In the genomic region with DNA sequence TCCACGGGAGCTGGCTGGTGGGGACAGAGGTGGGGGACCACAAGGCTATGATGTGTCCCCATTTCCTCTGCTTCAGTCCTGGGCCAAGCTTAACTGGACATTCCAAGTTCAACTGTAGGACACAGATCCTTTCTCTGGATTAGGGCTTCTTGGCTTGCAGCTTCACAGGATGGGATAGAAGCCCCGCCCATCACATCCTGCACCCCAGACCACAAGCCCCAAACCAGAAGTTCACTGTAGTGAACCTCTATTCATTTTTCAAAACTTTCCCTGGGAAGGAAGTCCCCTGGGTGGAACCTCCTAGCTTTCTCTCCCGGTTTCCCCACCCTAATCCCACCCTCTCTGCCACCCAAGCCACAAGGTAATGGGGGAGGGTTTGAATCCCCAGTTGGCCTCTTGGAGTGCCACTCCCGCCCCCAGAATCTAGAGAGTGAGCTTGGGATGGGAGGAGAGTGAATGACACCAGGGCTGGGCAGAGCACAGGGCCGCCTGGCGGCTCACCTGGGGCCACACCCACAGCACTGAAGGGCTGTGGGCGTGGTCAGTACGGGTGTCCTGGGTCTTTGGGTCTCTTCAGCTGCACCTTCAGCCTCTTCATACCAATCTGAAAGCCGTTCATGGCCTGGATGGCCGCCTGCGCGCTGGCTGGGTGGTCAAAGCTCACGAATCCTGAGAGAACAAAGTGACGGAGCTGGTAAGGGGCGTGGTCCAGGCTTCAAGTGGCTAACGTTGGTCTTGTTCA, we compare ENCODE assay signal across 11 mouse cellular contexts. TPM values are rescaled to one million over a fixed set of nuclear protein-coding genes. Genes with fewer than 3 reads are reported as not detected.
DNase-seq lines count a peak whose midpoint lies in the region; ATAC-seq and TF ChIP-seq lines count a peak whose summit lies in the region.
"Had no signal": no experiment of that assay in that cellular context is flagged by ENCODE, and none has a peak within 500 bp of the region (broad histone marks: within the 10 kb centered on the region; RNA-seq: fewer than 3 reads in every experiment).

No protein-coding gene starts in this region.

- WGBS in midbrain, embryonic 10.5 days, result 10% methylated on average over 16 of the region's 16 CpGs
- WGBS in midbrain, embryonic 13.5 days, result 10% methylated on average over 16 of the region's 16 CpGs
- 10% methylated on average over 16 of the region's 16 CpGs for WGBS in intestine, postnatal 0 days
- WGBS in stomach, postnatal 0 days, result 9% methylated on average over 16 of the region's 16 CpGs
- WGBS in forebrain, embryonic 13.5 days, result 7% methylated on average over 16 of the region's 16 CpGs

- ATAC-seq in midbrain, embryonic 13.5 days, result no peak
- no peak for ATAC-seq in intestine, postnatal 0 days
- ATAC-seq in stomach, postnatal 0 days (ENCODE audit: low FRiP score, low TSS enrichment), result no peak
- ATAC-seq in forebrain, embryonic 13.5 days, result no peak

- 0 out of 2 replicates have a peak, but pooled peaks cover 3% of the 10 kb centered on the region for H3K36me3 ChIP-seq in midbrain, embryonic 10.5 days
- peaks cover 37% of the 10 kb centered on the region for H3K36me3 ChIP-seq in midbrain, embryonic 13.5 days
- no peaks in the 10 kb centered on the region for H3K36me3 ChIP-seq in intestine, postnatal 0 days (ENCODE audit: control insufficient read depth, insufficient read depth)
- H3K36me3 ChIP-seq in stomach, postnatal 0 days (ENCODE audit: control insufficient read depth, insufficient read depth, low read length), result no peaks in the 10 kb centered on the region
- H3K36me3 ChIP-seq in forebrain, embryonic 13.5 days (ENCODE audit: poor library complexity, severe bottlenecking), result peaks cover 18% of the 10 kb centered on the region

- H3K9me3 ChIP-seq in midbrain, embryonic 10.5 days (replicated peaks), result no peaks in the 10 kb centered on the region
- no peaks in the 10 kb centered on the region for H3K9me3 ChIP-seq in midbrain, embryonic 13.5 days
- H3K9me3 ChIP-seq in intestine, postnatal 0 days (ENCODE audit: control insufficient read depth), result no peaks in the 10 kb centered on the region
- no peaks in the 10 kb centered on the region for H3K9me3 ChIP-seq in stomach, postnatal 0 days (ENCODE audit: control insufficient read depth, low read length)
- H3K9me3 ChIP-seq in forebrain, embryonic 13.5 days (replicated peaks), result no peaks in the 10 kb centered on the region
- H3K9me3 ChIP-seq: midbrain, embryonic 12.5 days had no signal

- no peak overlapping the region for H3K4me3 ChIP-seq in gastrocnemius, adult 2 months
- no peak overlapping the region for H3K4me3 ChIP-seq in midbrain, embryonic 10.5 days
- H3K4me3 ChIP-seq in midbrain, embryonic 13.5 days (replicated peaks), result no peak overlapping the region
- H3K4me3 ChIP-seq in intestine, postnatal 0 days (ENCODE audit: low read depth, low read length), result peak overlapping the region; percentile 11; the same call in 1 of the 2 replicates
- H3K4me3 ChIP-seq in stomach, postnatal 0 days (ENCODE audit: low read depth, low read length), result no peak overlapping the region
- H3K4me3 ChIP-seq in forebrain, embryonic 13.5 days, result no peak overlapping the region
- H3K4me3 ChIP-seq: midbrain, embryonic 12.5 days had no signal

- TF ChIP-seq CTCF in gastrocnemius, adult 2 months (IDR thresholded peaks at IDR 0.05), result no peak
- TF ChIP-seq CTCF in intestine, postnatal 0 days (IDR thresholded peaks at IDR 0.05; ENCODE audit: low read depth), result no peak; the same call in 1 of the 2 replicates
- peak; percentile 25 for TF ChIP-seq CTCF in stomach, postnatal 0 days (IDR thresholded peaks at IDR 0.05; ENCODE audit: low read depth)

- peaks cover 39% of the 10 kb centered on the region for H3K4me1 ChIP-seq in midbrain, embryonic 10.5 days
- peaks cover 18% of the 10 kb centered on the region for H3K4me1 ChIP-seq in midbrain, embryonic 13.5 days (replicated peaks)
- H3K4me1 ChIP-seq in intestine, postnatal 0 days (replicated peaks; ENCODE audit: control insufficient read depth, insufficient read depth, low read length), result peaks cover 4% of the 10 kb centered on the region
- 0 out of 2 replicates have a peak, but pooled peaks cover 3% of the 10 kb centered on the region for H3K4me1 ChIP-seq in stomach, postnatal 0 days (replicated peaks; ENCODE audit: control insufficient read depth, insufficient read depth)
- H3K4me1 ChIP-seq in forebrain, embryonic 13.5 days, result peaks cover 11% of the 10 kb centered on the region

- no peak overlapping the region for H3K27ac ChIP-seq in gastrocnemius, adult 2 months
- H3K27ac ChIP-seq in midbrain, embryonic 10.5 days (replicated peaks), result no peak overlapping the region
- H3K27ac ChIP-seq in midbrain, embryonic 13.5 days, result no peak overlapping the region
- no peak overlapping the region; the same call in 1 of the 2 replicates for H3K27ac ChIP-seq in intestine, postnatal 0 days (ENCODE audit: low read depth, low read length)
- H3K27ac ChIP-seq in stomach, postnatal 0 days (replicated peaks), result no peak overlapping the region
- no peak overlapping the region for H3K27ac ChIP-seq in forebrain, embryonic 13.5 days
- H3K27ac ChIP-seq: midbrain, embryonic 12.5 days had no signal

- H3K27me3 ChIP-seq in midbrain, embryonic 10.5 days (ENCODE audit: low read depth, poor library complexity, severe bottlenecking), result peaks cover 100% of the 10 kb centered on the region
- H3K27me3 ChIP-seq in midbrain, embryonic 13.5 days, result peaks cover 87% of the 10 kb centered on the region
- peaks cover 67% of the 10 kb centered on the region for H3K27me3 ChIP-seq in intestine, postnatal 0 days (replicated peaks; ENCODE audit: control insufficient read depth, insufficient read depth, low read length)
- H3K27me3 ChIP-seq in stomach, postnatal 0 days (ENCODE audit: control insufficient read depth, insufficient read depth, low read length), result peaks cover 7% of the 10 kb centered on the region
- H3K27me3 ChIP-seq in forebrain, embryonic 13.5 days, result peaks cover 84% of the 10 kb centered on the region

- H3K4me2 ChIP-seq in midbrain, embryonic 13.5 days (replicated peaks), result no peak overlapping the region
- H3K4me2 ChIP-seq in intestine, postnatal 0 days (replicated peaks; ENCODE audit: low read depth), result peak overlapping the region; percentile 54
- H3K4me2 ChIP-seq in stomach, postnatal 0 days (replicated peaks; ENCODE audit: low read depth), result 0 out of 2 replicates have a peak overlapping the region, but pooled peaks have one; percentile 14
- no peak overlapping the region for H3K4me2 ChIP-seq in forebrain, embryonic 13.5 days
- H3K4me2 ChIP-seq: midbrain, embryonic 12.5 days had no signal

- no peak overlapping the region for H3K9ac ChIP-seq in midbrain, embryonic 13.5 days (replicated peaks)
- H3K9ac ChIP-seq in intestine, postnatal 0 days (ENCODE audit: low read depth, low read length), result no peak overlapping the region
- H3K9ac ChIP-seq in stomach, postnatal 0 days (ENCODE audit: low read length), result no peak overlapping the region
- H3K9ac ChIP-seq in forebrain, embryonic 13.5 days, result no peak overlapping the region
- H3K9ac ChIP-seq: midbrain, embryonic 12.5 days had no signal

- intact Hi-C loops in gastrocnemius, adult 2 months (cut with DNase I), result no loop called here

- DNase-seq in gastrocnemius, adult 2 months, result peak; percentile 13
- no peak for DNase-seq in gastrocnemius, postnatal 4 days (ENCODE audit: low spot score in 2 of 2)
- DNase-seq in midbrain, embryonic 10.5 days (ENCODE audit: low spot score), result peak; percentile 11
- DNase-seq in stomach, postnatal 0 days (ENCODE audit: low spot score), result peak; percentile 28
- no peak for DNase-seq in neural tube, embryonic 10.5 days (ENCODE audit: extremely low spot score, low spot score)
- DNase-seq: adrenal gland, adult 8-10 months; cerebellum, postnatal 36 days had no signal

- TF ChIP-seq EP300 in stomach, postnatal 0 days (optimal IDR thresholded peaks at IDR 0.05), result no peak

RNA-seq across cellular contexts. Expression of a gene that starts 6.4 kb away (rescaled TPM):
- 100 to 1,000 TPM; 207 to 215 TPM for total RNA-seq in gastrocnemius, adult 2 months (2021)
- total RNA-seq in gastrocnemius, postnatal 4 days (2021), result 100 to 1,000 TPM; 274 to 335 TPM
- polyA plus RNA-seq in midbrain, embryonic 10.5 days (2016; fragmentation: Nextera tagmentation; extraction: Ambion mirVana), result 8.7 and 11.7 TPM in 2 replicates
- 13.1 and 15.2 TPM in 2 replicates for polyA plus RNA-seq in midbrain, embryonic 13.5 days (2015; fragmentation: Nextera tagmentation; extraction: Ambion mirVana)
- polyA plus RNA-seq in intestine, postnatal 0 days (2015; fragmentation: Nextera tagmentation; extraction: Ambion mirVana), result 29.2 and 35.1 TPM in 2 replicates
- 40.4 and 42.4 TPM in 2 replicates for polyA plus RNA-seq in stomach, postnatal 0 days (2015; fragmentation: Nextera tagmentation; extraction: Ambion mirVana)
- polyA plus RNA-seq in forebrain, embryonic 13.5 days (2015; fragmentation: Nextera tagmentation; extraction: Ambion mirVana), result 18.5 and 25.2 TPM in 2 replicates

RNA-seq across cellular contexts. Expression of a gene that starts 20.7 kb away (rescaled TPM):
- total RNA-seq in gastrocnemius, adult 2 months (2021), result under 1 TPM in 1 of 2 experiments, not detected in 1; 0.17 TPM
- under 1 TPM; 0.47 to 0.52 TPM for total RNA-seq in gastrocnemius, postnatal 4 days (2021)
- 5.0 and 10.8 TPM in 2 replicates for polyA plus RNA-seq in midbrain, embryonic 10.5 days (2016; fragmentation: Nextera tagmentation; extraction: Ambion mirVana)
- 75.5 and 79.4 TPM in 2 replicates for polyA plus RNA-seq in midbrain, embryonic 13.5 days (2015; fragmentation: Nextera tagmentation; extraction: Ambion mirVana)
- 0.76 and 1.0 TPM in 2 replicates for polyA plus RNA-seq in intestine, postnatal 0 days (2015; fragmentation: Nextera tagmentation; extraction: Ambion mirVana)
- polyA plus RNA-seq in stomach, postnatal 0 days (2015; fragmentation: Nextera tagmentation; extraction: Ambion mirVana), result 0.62 TPM in 2 replicates
- polyA plus RNA-seq in forebrain, embryonic 13.5 days (2015; fragmentation: Nextera tagmentation; extraction: Ambion mirVana), result 48.8 and 57.4 TPM in 2 replicates

RNA-seq across cellular contexts. Expression of a gene that starts 34.3 kb away (rescaled TPM):
- 10 to 100 TPM; 38.3 to 44.8 TPM for total RNA-seq in gastrocnemius, adult 2 months (2021)
- total RNA-seq in gastrocnemius, postnatal 4 days (2021), result 10 to 100 TPM; 59.3 to 61.3 TPM
- 84.5 and 87.5 TPM in 2 replicates for polyA plus RNA-seq in midbrain, embryonic 10.5 days (2016; fragmentation: Nextera tagmentation; extraction: Ambion mirVana)
- polyA plus RNA-seq in midbrain, embryonic 13.5 days (2015; fragmentation: Nextera tagmentation; extraction: Ambion mirVana), result 57.1 and 58.2 TPM in 2 replicates
- polyA plus RNA-seq in intestine, postnatal 0 days (2015; fragmentation: Nextera tagmentation; extraction: Ambion mirVana), result 58.6 and 61.1 TPM in 2 replicates
- polyA plus RNA-seq in stomach, postnatal 0 days (2015; fragmentation: Nextera tagmentation; extraction: Ambion mirVana), result 37.0 and 38.3 TPM in 2 replicates
- polyA plus RNA-seq in forebrain, embryonic 13.5 days (2015; fragmentation: Nextera tagmentation; extraction: Ambion mirVana), result 56.8 and 60.9 TPM in 2 replicates

RNA-seq across cellular contexts. Expression of a gene that starts 38.1 kb away (rescaled TPM):
- 1 to 10 TPM in 1 of 2 experiments, under 1 TPM in 1; 0.97 to 1.2 TPM for total RNA-seq in gastrocnemius, adult 2 months (2021)
- under 1 TPM; 0.37 to 0.54 TPM for total RNA-seq in gastrocnemius, postnatal 4 days (2021)
- 0.37 and 0.89 TPM in 2 replicates for polyA plus RNA-seq in midbrain, embryonic 10.5 days (2016; fragmentation: Nextera tagmentation; extraction: Ambion mirVana)
- polyA plus RNA-seq in midbrain, embryonic 13.5 days (2015; fragmentation: Nextera tagmentation; extraction: Ambion mirVana), result 0.64 and 0.77 TPM in 2 replicates
- polyA plus RNA-seq in intestine, postnatal 0 days (2015; fragmentation: Nextera tagmentation; extraction: Ambion mirVana), result 0.50 and 0.74 TPM in 2 replicates
- polyA plus RNA-seq in stomach, postnatal 0 days (2015; fragmentation: Nextera tagmentation; extraction: Ambion mirVana), result 1.0 and 1.5 TPM in 2 replicates
- polyA plus RNA-seq in forebrain, embryonic 13.5 days (2015; fragmentation: Nextera tagmentation; extraction: Ambion mirVana), result 0.52 and 0.53 TPM in 2 replicates

Comparison
In these comparisons a context has a peak if more than half of its experiments do, and no peak if none do; other contexts are left out.
1. DNase-seq: peak in gastrocnemius, adult 2 months (single experiment), midbrain, embryonic 10.5 days (single experiment) and stomach, postnatal 0 days (single experiment); none in gastrocnemius, postnatal 4 days (0 of 2) and neural tube, embryonic 10.5 days (single experiment).
2. H3K4me2 ChIP-seq: peak in intestine, postnatal 0 days (single experiment) and stomach, postnatal 0 days (single experiment); none in midbrain, embryonic 13.5 days (single experiment) and forebrain, embryonic 13.5 days (single experiment).